Mouse (Mus musculus) ES-E14 (cell line): ENCODE results near the gene Fktn.

Source experiments
- CHD2 ChIP-seq: IDR thresholded peaks from 2 replicates; pipeline ENCODE4 v1.6.1; 2014; ENCODE audit warnings: mild to moderate bottlenecking, low read depth, low read length, inconsistent platforms
- HCFC1 ChIP-seq: IDR thresholded peaks from 2 replicates; pipeline ENCODE4 v1.6.1; 2012; ENCODE audit warnings: low read length, inconsistent platforms, borderline replicate concordance; ENCODE audit not compliant: insufficient read depth
- MAFK ChIP-seq: IDR thresholded peaks from 2 replicates; pipeline ENCODE4 v1.6.1; 2014; ENCODE audit warnings: mild to moderate bottlenecking, low read depth, low read length, inconsistent platforms; ENCODE audit not compliant: insufficient read depth
- ZC3H11A ChIP-seq: IDR thresholded peaks from 2 replicates; pipeline ENCODE4 v1.6.1; 2012; ENCODE audit warnings: low read depth, mild to moderate bottlenecking, inconsistent platforms, low read length, borderline replicate concordance
- ZNF384 ChIP-seq: IDR thresholded peaks from 2 replicates; pipeline ENCODE4 v1.6.1; 2012; ENCODE audit warnings: low read depth, low read length, inconsistent platforms

GRCm38 (mm10) chr4:53825821-53826605 is 112.2 kb downstream of the Fktn start, which contains the start of gene Tmem38b:
- TF ChIP-seq MAFK (no peak), ZNF384 (no peak), CHD2 (no peak), HCFC1 (no peak), ZC3H11A (no peak)
